Mouse (Mus musculus) hindbrain, postnatal 0 days (tissue): Measurements from ENCODE around the gene Lurap1. TPM values are rescaled to one million over a fixed set of nuclear protein-coding genes. Genes with fewer than 3 reads are reported as not detected.

Experiments used
- ATAC-seq: fragments of 200-750 bp; cut with Nextera tagmentation; 2 replicates; pipeline ENCODE4 v1.8.0; 2017; ENCODE audit warnings: mild to moderate bottlenecking, moderate TSS enrichment, moderate library complexity
- DNase-seq: peaks from one replicate; pipeline ENCODE4 v3.0.0-alpha.2; 2015; ENCODE audit warnings: low spot score
- H3K27ac ChIP-seq: fragments of 300-500 bp; sonication (generic); 2 replicates; pipeline ENCODE4 v1.5.1; 2014; ENCODE audit warnings: mild to moderate bottlenecking
- H3K27me3 ChIP-seq: fragments of 300-500 bp; sonication (generic); 2 replicates; pipeline ENCODE4 v1.6.1; 2014; ENCODE audit warnings: low read length, mixed read lengths; ENCODE audit not compliant: insufficient read depth
- H3K36me3 ChIP-seq: fragments of 300-500 bp; sonication (generic); 2 replicates; pipeline ENCODE4 v1.6.1; 2014; ENCODE audit warnings: low read length, mixed read lengths; ENCODE audit not compliant: insufficient read depth
- H3K4me1 ChIP-seq: fragments of 300-500 bp; sonication (generic); 2 replicates; pipeline ENCODE4 v1.6.1; 2014; ENCODE audit warnings: antibody characterized with exemption, low read length, mixed read lengths; ENCODE audit not compliant: insufficient read depth
- H3K4me2 ChIP-seq: fragments of 300-500 bp; sonication (generic); 2 replicates; pipeline ENCODE4 v1.6.1; 2014; ENCODE audit warnings: low read depth, mild to moderate bottlenecking, low read length, moderate library complexity, mixed read lengths
- H3K4me3 ChIP-seq: fragments of 300-500 bp; sonication (generic); 2 replicates; pipeline ENCODE4 v1.5.1; 2014; ENCODE audit warnings: low read length
- H3K9ac ChIP-seq: fragments of 300-500 bp; sonication (generic); replicated peaks from 2 replicates; pipeline ENCODE4 v1.6.1; 2014; ENCODE audit warnings: mild to moderate bottlenecking, low read length, moderate library complexity, mixed read lengths
- H3K9me3 ChIP-seq: fragments of 300-500 bp; sonication (generic); 2 replicates; pipeline ENCODE4 v1.6.1; 2016; ENCODE audit warnings: low read length, mixed read lengths
- CTCF ChIP-seq: IDR thresholded peaks from 2 replicates; pipeline ENCODE4 v1.5.1; 2016; ENCODE audit warnings: antibody characterized with exemption, control low read depth, low read depth
- WGBS: fragments of 180-500 bp; shearing (Covaris S2); extraction: QIAGEN DNeasy Blood & Tissue Kit; methylation state at CpG from one replicate; pipeline ENCODE4 v1.1.7; 2014; 5-methylcytosine and 5-hydroxymethylcytosine counted together
- polyA plus RNA-seq: library from polyadenylated mRNA; unstranded; fragments of >200 nt; fragmentation: Nextera tagmentation; extraction: Ambion mirVana; gene quantifications from 2 replicates; pipeline ENCODE4 v1.2.1, GENCODE M21; 2015
- total RNA-seq: library from RNA; depleted of rRNA; stranded (reverse); fragments of >200 nt; gene quantifications from 2 replicates; pipeline ENCODE4 v1.2.3, GENCODE M21; 2014; rRNA removed

The Lurap1 gene
- total and polyA plus RNA-seq, 2 experiments from 2014 or later, result 4.0 to 7.9 TPM

- no peak for TF ChIP-seq CTCF
- WGBS, result 37% methylated on average over 2 of the region's 2 CpGs
- H3K9me3 ChIP-seq, result no peaks in the 10 kb centered on the region
- ATAC-seq (no peak), DNase-seq (no peak)
- H3K4me3 ChIP-seq, result no peak overlapping the region
- H3K27me3 ChIP-seq, result no peaks in the 10 kb centered on the region
- no peaks in the 10 kb centered on the region for H3K36me3 ChIP-seq
- H3K4me2 ChIP-seq, result no peak overlapping the region
- H3K27ac ChIP-seq, result no peak overlapping the region
- H3K9ac ChIP-seq, result no peak overlapping the region
- H3K4me1 ChIP-seq, result no peaks in the 10 kb centered on the region
Observed at GRCm38 (mm10) chr4:116111486-116111885, 39.7 kb downstream of the Lurap1 start.

GRCm38 (mm10) chr4:116110695-116111094 lies 40.4 kb downstream of the Lurap1 start:
- Histone ChIP-seq H3K27ac (no peak overlapping the region), H3K9ac (no peak overlapping the region), H3K4me3 (no peak overlapping the region), H3K27me3 (no peaks in the 10 kb centered on the region), H3K36me3 (no peaks in the 10 kb centered on the region), H3K4me2 (no peak overlapping the region), H3K4me1 (no peaks in the 10 kb centered on the region), H3K9me3 (no peaks in the 10 kb centered on the region)
- no peak for TF ChIP-seq CTCF
- no peak for DNase-seq
- 96% methylated on average over 6 of the region's 6 CpGs for WGBS
- no peak for ATAC-seq

- H3K27me3 ChIP-seq, result no peaks in the 10 kb centered on the region
- no peak overlapping the region for H3K27ac ChIP-seq
- no peak for TF ChIP-seq CTCF
- H3K36me3 ChIP-seq, result no peaks in the 10 kb centered on the region
- 96% methylated on average over 5 of the region's 5 CpGs for WGBS
- no peaks in the 10 kb centered on the region for H3K9me3 ChIP-seq
- no peaks in the 10 kb centered on the region for H3K4me1 ChIP-seq
- no peak overlapping the region for H3K4me2 ChIP-seq
- ATAC-seq (no peak), DNase-seq (no peak)
- no peak overlapping the region for H3K4me3 ChIP-seq
- no peak overlapping the region for H3K9ac ChIP-seq
Observed at GRCm38 (mm10) chr4:116105278-116105677, 45.9 kb downstream of the Lurap1 start.

- H3K36me3 ChIP-seq, result peaks cover 35% of the 10 kb centered on the region
- TF ChIP-seq CTCF, result no peak
- no peak overlapping the region for H3K4me2 ChIP-seq
- DNase-seq (no peak), ATAC-seq (no peak)
- no peak overlapping the region for H3K9ac ChIP-seq
- no peak overlapping the region for H3K27ac ChIP-seq
- WGBS, result 89% methylated on average over 7 of the region's 7 CpGs
- H3K27me3 ChIP-seq, result no peaks in the 10 kb centered on the region
- no peak overlapping the region for H3K4me3 ChIP-seq
- no peaks in the 10 kb centered on the region for H3K4me1 ChIP-seq
- no peaks in the 10 kb centered on the region for H3K9me3 ChIP-seq
Observed at GRCm38 (mm10) chr4:116100959-116101358, 50.2 kb downstream of the Lurap1 start.

- no peaks in the 10 kb centered on the region for H3K4me1 ChIP-seq
- 88% methylated on average over 8 of the region's 8 CpGs for WGBS
- no peaks in the 10 kb centered on the region for H3K9me3 ChIP-seq
- H3K4me2 ChIP-seq, result no peak overlapping the region
- no peak for DNase-seq
- no peaks in the 10 kb centered on the region for H3K27me3 ChIP-seq
- H3K36me3 ChIP-seq, result peaks cover 61% of the 10 kb centered on the region
- H3K9ac ChIP-seq, result no peak overlapping the region
- no peak for TF ChIP-seq CTCF
- no peak overlapping the region for H3K27ac ChIP-seq
- no peak for ATAC-seq
- H3K4me3 ChIP-seq, result no peak overlapping the region
Observed at GRCm38 (mm10) chr4:116097211-116097610, 53.9 kb downstream of the Lurap1 start.

- Histone ChIP-seq H3K27ac (no peak overlapping the region), H3K36me3 (peaks cover 61% of the 10 kb centered on the region), H3K4me2 (no peak overlapping the region), H3K4me3 (no peak overlapping the region), H3K4me1 (no peaks in the 10 kb centered on the region), H3K9me3 (no peaks in the 10 kb centered on the region), H3K9ac (no peak overlapping the region), H3K27me3 (no peaks in the 10 kb centered on the region)
- TF ChIP-seq CTCF, result no peak
- ATAC-seq, result no peak
- DNase-seq, result no peak
- 92% methylated on average over 10 of the region's 10 CpGs for WGBS
Observed at GRCm38 (mm10) chr4:116096291-116096690, 54.8 kb downstream of the Lurap1 start.

GRCm38 (mm10) chr4:116088510-116089249 lies 62.5 kb downstream of the Lurap1 start:
- no peak overlapping the region for H3K4me3 ChIP-seq
- no peaks in the 10 kb centered on the region for H3K9me3 ChIP-seq
- H3K4me2 ChIP-seq, result no peak overlapping the region
- peaks cover 47% of the 10 kb centered on the region for H3K36me3 ChIP-seq
- peak; percentile 38 for DNase-seq
- ATAC-seq, result peak; percentile 79
- TF ChIP-seq CTCF, result no peak
- WGBS, result 76% methylated on average over 23 of the region's 23 CpGs
- no peaks in the 10 kb centered on the region for H3K4me1 ChIP-seq
- H3K27ac ChIP-seq, result no peak overlapping the region
- no peaks in the 10 kb centered on the region for H3K27me3 ChIP-seq
- H3K9ac ChIP-seq, result no peak overlapping the region

Other genes starting within 250 kb of the Lurap1 start
- gene Dmbx1, start 211.4 kb downstream of the Lurap1 start, total RNA-seq, result 3.3 and 4.5 TPM in 2 replicates
- 3.9 and 4.3 TPM in 2 replicates for gene Dmbx1, start 211.4 kb downstream of the Lurap1 start, polyA plus RNA-seq
- gene Faah, start 133.4 kb downstream of the Lurap1 start, total RNA-seq, result 17.6 and 48.1 TPM in 2 replicates
- gene Faah, start 133.4 kb downstream of the Lurap1 start, polyA plus RNA-seq, result 23.2 and 25.2 TPM in 2 replicates
- 13.6 and 14.6 TPM in 2 replicates for gene Nsun4, start 97.5 kb downstream of the Lurap1 start, total RNA-seq
- 10.4 TPM in 2 replicates for gene Nsun4, start 97.5 kb downstream of the Lurap1 start, polyA plus RNA-seq
- 186 and 220 TPM in 2 replicates for gene Uqcrh, start 76.3 kb downstream of the Lurap1 start, total RNA-seq
- gene Uqcrh, start 76.3 kb downstream of the Lurap1 start, polyA plus RNA-seq, result 559 and 586 TPM in 2 replicates
- gene Lrrc41, start 76.1 kb downstream of the Lurap1 start, total RNA-seq, result 129 and 133 TPM in 2 replicates
- 60.2 and 61.9 TPM in 2 replicates for gene Lrrc41, start 76.1 kb downstream of the Lurap1 start, polyA plus RNA-seq
- 3.8 and 5.3 TPM in 2 replicates for gene Rad54l, start 27.6 kb downstream of the Lurap1 start, total RNA-seq
- 5.4 and 6.1 TPM in 2 replicates for gene Rad54l, start 27.6 kb downstream of the Lurap1 start, polyA plus RNA-seq
- 85.9 and 88.7 TPM in 2 replicates for gene Pomgnt1, start 27.5 kb downstream of the Lurap1 start, total RNA-seq
- 59.4 and 63.3 TPM in 2 replicates for gene Pomgnt1, start 27.5 kb downstream of the Lurap1 start, polyA plus RNA-seq
- gene Tspan1, start 16.3 kb upstream of the Lurap1 start, total RNA-seq, result 0.16 and 0.40 TPM in 2 replicates
- gene Tspan1, start 16.3 kb upstream of the Lurap1 start, polyA plus RNA-seq, result 0.21 and 0.34 TPM in 2 replicates
- gene 1700042G07Rik, start 22.0 kb upstream of the Lurap1 start, total RNA-seq, result not detected in 2 replicates
- not detected in 2 replicates for gene 1700042G07Rik, start 22.0 kb upstream of the Lurap1 start, polyA plus RNA-seq
- gene Gm49337, start 22.0 kb upstream of the Lurap1 start, total RNA-seq, result not detected in 2 replicates
- not detected in 2 replicates for gene Gm49337, start 22.0 kb upstream of the Lurap1 start, polyA plus RNA-seq
- 37.8 and 44.4 TPM in 2 replicates for gene Pik3r3, start 70.3 kb upstream of the Lurap1 start, total RNA-seq
- 37.7 and 39.8 TPM in 2 replicates for gene Pik3r3, start 70.3 kb upstream of the Lurap1 start, polyA plus RNA-seq